Mouse (Mus musculus) hindbrain, embryonic 12.5 days (tissue): ENCODE measurements at regions not wholly inside any gene's neighbourhood (a gene's known extent, or its start where the extent isn't known, plus 50 kb on each side); places are given as distances from the start of the nearest gene placed in this dataset.

Experiments
- ATAC-seq: fragments of 200-750 bp; cut with Nextera tagmentation; 2 replicates; pipeline ENCODE4 v1.8.0; 2017; ENCODE audit warnings: moderate TSS enrichment; ENCODE audit not compliant: low FRiP score
- H3K27ac ChIP-seq: fragments of 300-500 bp; sonication (generic); 2 replicates; pipeline ENCODE4 v1.5.1; 2016; ENCODE audit warnings: mild to moderate bottlenecking
- H3K27me3 ChIP-seq: fragments of 300-500 bp; sonication (generic); 2 replicates; pipeline ENCODE4 v1.6.1; 2016; ENCODE audit warnings: mild to moderate bottlenecking
- H3K36me3 ChIP-seq: fragments of 300-500 bp; sonication (generic); 2 replicates; pipeline ENCODE4 v1.6.1; 2016; ENCODE audit warnings: mild to moderate bottlenecking
- H3K4me1 ChIP-seq: fragments of 300-500 bp; sonication (generic); 2 replicates; pipeline ENCODE4 v1.6.1; 2016
- H3K4me2 ChIP-seq: fragments of 300-500 bp; sonication (generic); replicated peaks from 2 replicates; pipeline ENCODE4 v1.6.1; 2016; ENCODE audit warnings: mild to moderate bottlenecking
- H3K4me3 ChIP-seq: fragments of 300-500 bp; sonication (generic); 2 replicates; pipeline ENCODE4 v1.5.1; 2016; ENCODE audit warnings: mild to moderate bottlenecking
- H3K9ac ChIP-seq: fragments of 300-500 bp; sonication (generic); 2 replicates; pipeline ENCODE4 v1.6.1; 2016; ENCODE audit warnings: mild to moderate bottlenecking, moderate library complexity
- H3K9me3 ChIP-seq: fragments of 300-500 bp; sonication (generic); replicated peaks from 2 replicates; pipeline ENCODE4 v1.6.1; 2016; ENCODE audit warnings: mild to moderate bottlenecking
- WGBS: fragments of 180-500 bp; shearing (Covaris S2); methylation state at CpG from one replicate; pipeline ENCODE4 v1.1.7; 2016; 5-methylcytosine and 5-hydroxymethylcytosine counted together

DNA sequence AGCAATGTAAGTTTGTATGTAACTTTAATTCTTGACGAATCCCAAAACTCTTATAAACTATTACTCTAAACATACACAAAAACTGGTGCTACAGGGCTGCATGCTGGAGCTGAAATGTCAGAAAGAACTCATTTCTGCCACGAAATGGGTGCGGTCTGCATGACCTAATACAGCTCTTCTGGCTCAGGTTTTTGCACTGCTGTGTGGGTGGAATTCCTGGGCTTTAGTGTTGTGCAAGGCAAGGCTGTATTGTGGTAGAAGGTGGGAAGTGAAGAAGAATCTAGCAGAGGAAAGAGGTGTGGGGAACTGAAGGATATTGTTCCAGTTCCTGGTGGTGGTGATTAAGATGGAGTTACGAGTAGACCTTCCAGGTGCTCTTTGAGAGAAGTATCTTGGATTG is 476.6 kb upstream of the Zeb2 start:
- Histone ChIP-seq H3K27ac (no peak overlapping the region), H3K9me3 (no peaks in the 10 kb centered on the region), H3K27me3 (no peaks in the 10 kb centered on the region), H3K4me1 (no peaks in the 10 kb centered on the region), H3K36me3 (no peaks in the 10 kb centered on the region), H3K4me3 (no peak overlapping the region), H3K9ac (no peak overlapping the region), H3K4me2 (no peak overlapping the region)
- WGBS, result 87% methylated on average over 4 of the region's 4 CpGs
- ATAC-seq, result no peak

DNA sequence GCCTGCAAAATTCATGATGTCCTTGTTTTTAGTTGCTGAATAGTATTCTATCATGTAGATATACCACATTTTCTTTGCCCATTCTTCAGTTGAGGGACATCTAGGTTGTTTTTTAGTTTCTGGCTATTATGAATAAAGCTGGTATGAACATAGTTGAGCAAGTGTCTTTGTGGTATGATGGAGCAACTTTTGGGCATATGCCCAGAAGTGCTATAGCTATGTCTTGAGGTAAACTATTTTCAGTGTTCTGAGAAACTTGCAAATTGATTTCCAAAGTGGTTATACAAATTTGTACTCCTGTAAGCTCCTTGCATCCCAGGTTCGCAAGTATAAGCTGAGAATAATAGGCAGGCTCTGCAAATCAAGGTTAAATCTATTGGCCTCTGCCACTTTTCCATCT is 473.8 kb upstream of the Zeb2 start:
- H3K4me1 ChIP-seq, result no peaks in the 10 kb centered on the region
- H3K9ac ChIP-seq, result no peak overlapping the region
- no peak overlapping the region for H3K27ac ChIP-seq
- WGBS, result 75% methylated on average over 1 of the region's 1 CpGs
- H3K4me2 ChIP-seq, result no peak overlapping the region
- H3K4me3 ChIP-seq, result no peak overlapping the region
- ATAC-seq, result no peak
- no peaks in the 10 kb centered on the region for H3K27me3 ChIP-seq
- no peaks in the 10 kb centered on the region for H3K36me3 ChIP-seq
- no peaks in the 10 kb centered on the region for H3K9me3 ChIP-seq

DNA sequence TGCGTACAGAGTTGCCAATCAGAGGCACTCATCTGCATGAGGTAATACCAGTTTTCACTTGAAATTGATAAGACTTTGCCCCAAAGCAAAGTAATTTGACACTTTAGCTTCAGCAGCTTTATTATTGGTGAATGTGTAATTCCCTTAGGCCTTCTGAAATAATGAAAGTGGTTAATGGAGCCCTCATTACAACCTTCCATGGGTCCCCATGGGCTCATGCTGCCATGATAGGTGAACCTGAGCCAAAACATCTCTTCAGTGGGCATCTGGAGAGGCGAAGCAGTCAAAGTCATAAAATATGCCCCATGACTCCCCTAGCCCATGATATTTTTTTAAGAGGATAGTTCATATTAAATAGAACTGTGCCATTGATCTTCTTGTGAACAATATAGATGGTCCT is 471.1 kb upstream of the Zeb2 start:
- Histone ChIP-seq H3K36me3 (no peaks in the 10 kb centered on the region), H3K27ac (no peak overlapping the region), H3K27me3 (no peaks in the 10 kb centered on the region), H3K9ac (no peak overlapping the region), H3K9me3 (no peaks in the 10 kb centered on the region), H3K4me3 (no peak overlapping the region), H3K4me2 (no peak overlapping the region), H3K4me1 (no peaks in the 10 kb centered on the region)
- ATAC-seq, result no peak
- WGBS, result 86% methylated on average over 2 of the region's 2 CpGs

DNA sequence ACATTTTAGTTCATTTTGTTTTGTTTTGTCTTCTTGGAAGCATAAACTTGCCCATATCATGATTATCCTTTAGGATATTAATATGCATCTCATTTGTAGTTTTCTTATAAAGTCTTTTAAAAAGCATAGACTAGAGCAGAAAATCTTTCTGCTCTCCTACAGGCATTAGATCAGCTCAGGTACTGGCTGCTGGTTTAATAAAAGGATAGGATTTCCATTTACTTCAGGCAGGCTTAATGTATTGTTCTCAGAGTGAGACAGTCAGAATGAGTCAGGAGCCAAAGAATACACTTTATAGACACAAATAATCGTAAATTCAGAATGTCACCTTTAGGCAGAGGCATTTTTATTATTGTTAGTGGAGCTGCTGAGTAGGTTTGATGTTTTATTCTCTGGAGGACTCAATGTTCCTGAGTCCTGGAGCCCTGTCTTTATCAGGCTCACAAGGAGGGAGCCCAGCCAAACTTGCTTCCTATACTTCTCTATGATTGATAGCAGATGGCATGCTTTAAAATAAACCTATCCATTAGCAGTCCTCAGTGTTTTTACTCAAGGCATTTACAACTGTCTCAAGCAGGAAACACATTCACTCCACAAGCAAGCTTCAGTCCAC is 469.5 kb upstream of the Zeb2 start:
- ATAC-seq, result no peak
- H3K36me3 ChIP-seq, result no peaks in the 10 kb centered on the region
- WGBS, result 60% methylated on average over 1 of the region's 1 CpGs
- no peak overlapping the region for H3K4me3 ChIP-seq
- H3K9ac ChIP-seq, result no peak overlapping the region
- H3K9me3 ChIP-seq, result no peaks in the 10 kb centered on the region
- no peaks in the 10 kb centered on the region for H3K27me3 ChIP-seq
- no peak overlapping the region for H3K4me2 ChIP-seq
- no peaks in the 10 kb centered on the region for H3K4me1 ChIP-seq
- no peak overlapping the region for H3K27ac ChIP-seq

DNA sequence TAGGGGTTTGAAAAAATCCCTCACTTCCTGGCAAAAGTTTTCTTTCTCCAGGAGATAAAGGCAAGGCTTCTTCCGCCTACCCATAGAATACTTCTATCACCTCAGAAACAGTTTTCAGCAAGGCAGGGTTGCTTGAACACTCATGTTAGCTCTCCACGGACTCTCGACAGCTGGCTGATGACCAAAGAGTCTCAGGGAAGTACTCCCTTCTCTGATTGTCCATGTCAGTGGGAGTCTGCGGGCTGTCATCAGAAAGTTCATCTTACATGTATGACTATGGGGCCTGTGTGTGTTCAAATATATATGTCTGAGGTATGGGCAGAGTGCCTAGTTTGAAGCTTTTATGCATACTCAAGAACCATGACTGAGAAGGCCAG is 464.3 kb upstream of the Zeb2 start:
- H3K4me1 ChIP-seq, result no peaks in the 10 kb centered on the region
- WGBS, result 80% methylated on average over 4 of the region's 4 CpGs

DNA sequence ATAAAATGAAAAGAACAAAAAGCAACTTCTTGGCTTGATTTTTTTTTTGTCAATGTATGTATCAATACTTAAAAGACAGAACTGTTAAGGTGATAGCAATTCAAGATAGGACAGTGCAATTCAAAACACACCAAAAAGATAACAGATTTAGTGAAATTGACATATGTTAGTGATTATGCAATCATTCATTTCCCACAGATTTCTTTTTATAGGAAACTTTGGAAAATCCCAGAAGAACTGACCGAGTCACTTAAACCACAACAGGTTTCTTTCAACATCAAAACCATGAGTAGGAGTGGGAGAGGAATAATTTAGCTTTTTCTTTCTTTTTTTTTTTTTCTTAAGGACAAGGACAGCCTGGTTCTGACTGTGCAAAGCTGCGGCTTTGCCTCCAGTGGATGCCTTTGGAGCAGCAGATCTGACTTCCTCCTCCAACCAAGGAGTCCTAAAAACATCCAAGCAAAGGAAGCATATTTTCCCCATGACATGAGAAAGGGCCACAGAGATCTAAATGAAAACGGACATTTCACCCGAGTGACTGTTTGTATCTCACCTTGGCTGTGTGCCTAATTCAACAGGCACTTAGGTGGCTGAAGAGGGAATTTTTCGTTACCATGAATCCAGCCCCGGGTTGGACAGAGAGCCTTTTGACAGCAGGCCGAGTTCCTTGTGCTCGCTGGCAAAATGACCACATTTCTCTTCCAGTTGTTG is 463.8 kb upstream of the Zeb2 start:
- H3K4me1 ChIP-seq, result no peaks in the 10 kb centered on the region
- no peaks in the 10 kb centered on the region for H3K36me3 ChIP-seq
- H3K27me3 ChIP-seq, result no peaks in the 10 kb centered on the region
- no peak overlapping the region for H3K27ac ChIP-seq
- H3K4me3 ChIP-seq, result no peak overlapping the region
- no peaks in the 10 kb centered on the region for H3K9me3 ChIP-seq
- H3K4me2 ChIP-seq, result no peak overlapping the region
- no peak overlapping the region for H3K9ac ChIP-seq
- 67% methylated on average over 8 of the region's 8 CpGs for WGBS
- ATAC-seq, result no peak

More for the DNA sequence above, 464.3 kb upstream of the Zeb2 start:
- no peak for ATAC-seq
- H3K4me2 ChIP-seq, result no peak overlapping the region
- H3K9ac ChIP-seq, result no peak overlapping the region
- H3K4me3 ChIP-seq, result no peak overlapping the region
- H3K9me3 ChIP-seq, result no peaks in the 10 kb centered on the region
- H3K36me3 ChIP-seq, result no peaks in the 10 kb centered on the region
- no peaks in the 10 kb centered on the region for H3K27me3 ChIP-seq
- H3K27ac ChIP-seq, result no peak overlapping the region

DNA sequence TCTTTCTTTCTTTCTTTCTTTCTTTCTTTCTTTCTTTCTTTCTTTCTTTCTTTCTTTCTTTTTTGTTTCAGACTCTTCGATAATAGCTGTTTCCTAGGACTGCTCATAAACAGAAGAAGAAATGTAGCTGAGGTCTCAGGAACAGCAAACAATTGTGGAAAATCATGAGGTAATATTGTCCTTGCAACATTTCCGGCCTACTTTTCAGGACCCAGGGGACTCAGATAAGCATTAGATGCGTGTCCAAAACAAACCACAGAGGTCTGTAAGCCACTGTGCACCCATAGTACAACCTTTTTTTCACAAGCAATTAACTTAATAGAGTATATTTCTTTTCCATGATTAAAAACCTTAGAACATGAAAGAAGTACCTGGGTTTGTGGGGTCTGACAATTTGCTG is 455.7 kb upstream of the Zeb2 start:
- no peak overlapping the region for H3K4me2 ChIP-seq
- no peak overlapping the region for H3K27ac ChIP-seq
- H3K9ac ChIP-seq, result no peak overlapping the region
- H3K4me3 ChIP-seq, result no peak overlapping the region
- H3K27me3 ChIP-seq, result no peaks in the 10 kb centered on the region
- no peaks in the 10 kb centered on the region for H3K36me3 ChIP-seq
- WGBS, result 88% methylated on average over 3 of the region's 3 CpGs
- H3K9me3 ChIP-seq, result no peaks in the 10 kb centered on the region
- no peaks in the 10 kb centered on the region for H3K4me1 ChIP-seq
- no peak for ATAC-seq

DNA sequence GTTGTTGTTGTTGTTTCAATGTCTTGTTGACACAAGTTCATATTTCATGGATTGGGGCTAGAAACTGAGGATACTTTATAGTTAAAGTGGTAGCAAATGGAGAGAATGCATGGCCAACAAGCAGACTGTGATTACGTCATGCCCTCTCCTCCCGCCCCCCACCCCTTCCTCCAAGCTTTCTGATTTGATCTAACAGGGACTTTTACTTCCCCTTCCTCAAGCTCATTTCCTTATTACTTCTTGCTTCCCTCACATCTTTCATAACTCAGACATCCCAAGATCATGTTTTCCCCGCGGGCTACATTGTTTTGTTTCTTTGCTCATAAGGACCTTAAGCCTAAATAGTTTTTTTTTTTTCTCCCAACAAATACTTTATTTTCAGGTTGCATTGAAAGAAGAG is 437.5 kb upstream of the Zeb2 start:
- Histone ChIP-seq H3K4me1 (no peaks in the 10 kb centered on the region), H3K27me3 (no peaks in the 10 kb centered on the region), H3K36me3 (no peaks in the 10 kb centered on the region), H3K27ac (no peak overlapping the region), H3K9me3 (no peaks in the 10 kb centered on the region), H3K9ac (no peak overlapping the region), H3K4me3 (no peak overlapping the region), H3K4me2 (no peak overlapping the region)
- ATAC-seq, result no peak
- WGBS, result 92% methylated on average over 4 of the region's 4 CpGs

DNA sequence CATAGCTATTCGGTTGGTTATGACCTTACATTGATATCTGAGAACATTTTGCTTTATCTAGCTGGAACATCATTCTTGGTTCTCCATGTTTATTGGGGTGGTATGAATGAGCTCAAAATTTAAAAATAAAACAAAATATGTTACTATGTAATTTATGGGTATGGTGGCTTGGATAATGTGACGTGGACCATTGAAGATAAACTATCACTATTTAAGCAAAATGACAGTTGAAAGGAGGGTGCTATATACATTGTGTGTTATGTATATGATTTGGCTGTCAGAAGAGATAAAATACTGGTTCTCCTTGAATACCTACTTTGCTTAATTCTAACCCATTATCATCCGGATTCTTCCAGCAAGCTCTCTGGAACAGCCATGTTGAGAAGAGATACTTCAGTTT is 424.2 kb upstream of the Zeb2 start:
- ATAC-seq, result no peak
- H3K4me3 ChIP-seq, result no peak overlapping the region
- no peaks in the 10 kb centered on the region for H3K4me1 ChIP-seq
- no peak overlapping the region for H3K4me2 ChIP-seq
- no peaks in the 10 kb centered on the region for H3K36me3 ChIP-seq
- no peak overlapping the region for H3K9ac ChIP-seq
- H3K9me3 ChIP-seq, result no peaks in the 10 kb centered on the region
- no peak overlapping the region for H3K27ac ChIP-seq
- 86% methylated on average over 3 of the region's 3 CpGs for WGBS
- H3K27me3 ChIP-seq, result no peaks in the 10 kb centered on the region

DNA sequence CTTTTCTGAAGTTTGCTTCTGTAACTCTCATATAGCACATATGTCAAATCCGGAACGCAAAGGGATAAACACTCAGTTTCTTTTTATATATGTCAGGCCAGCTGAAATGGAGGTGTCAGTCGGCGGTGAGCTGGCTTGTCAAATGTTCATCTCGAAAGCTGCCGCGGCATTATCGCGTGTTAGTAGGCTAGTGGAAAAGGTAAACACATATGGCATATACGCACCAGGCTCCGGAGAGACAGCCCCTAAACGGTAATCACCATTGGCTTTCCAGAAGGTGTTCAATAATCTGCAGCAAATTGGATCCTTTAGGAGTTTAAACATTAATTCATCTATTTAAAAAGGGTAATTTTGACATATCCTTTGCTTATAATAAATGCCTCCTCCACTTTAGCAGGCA is 421.8 kb upstream of the Zeb2 start:
- 87% methylated on average over 12 of the region's 12 CpGs for WGBS
- ATAC-seq, result no peak
- no peaks in the 10 kb centered on the region for H3K36me3 ChIP-seq
- H3K4me2 ChIP-seq, result no peak overlapping the region
- no peaks in the 10 kb centered on the region for H3K9me3 ChIP-seq
- no peak overlapping the region for H3K9ac ChIP-seq
- H3K27ac ChIP-seq, result no peak overlapping the region
- no peaks in the 10 kb centered on the region for H3K27me3 ChIP-seq
- no peaks in the 10 kb centered on the region for H3K4me1 ChIP-seq
- H3K4me3 ChIP-seq, result no peak overlapping the region

DNA sequence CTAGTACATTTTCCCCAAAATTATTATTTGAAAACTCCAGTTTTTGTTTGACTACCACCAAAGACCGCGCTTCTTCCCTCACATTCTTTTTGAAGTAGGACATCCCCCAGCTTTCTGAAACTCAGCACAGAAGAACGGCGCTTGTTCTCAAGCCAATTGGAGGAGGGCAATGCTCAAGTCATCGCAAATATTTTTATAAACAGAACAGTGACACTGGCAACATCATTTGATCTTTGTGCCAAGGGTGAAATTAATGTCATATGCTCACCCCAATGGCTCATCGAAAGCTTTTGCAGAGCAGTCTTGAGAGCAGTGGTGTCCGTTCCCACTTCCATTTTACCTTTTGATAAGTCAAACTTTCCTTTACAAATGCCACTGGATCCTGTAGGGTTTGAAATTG is 420.5 kb upstream of the Zeb2 start:
- Histone ChIP-seq H3K9me3 (no peaks in the 10 kb centered on the region), H3K36me3 (no peaks in the 10 kb centered on the region), H3K4me3 (no peak overlapping the region), H3K4me1 (no peaks in the 10 kb centered on the region), H3K27ac (no peak overlapping the region), H3K4me2 (no peak overlapping the region), H3K27me3 (no peaks in the 10 kb centered on the region), H3K9ac (no peak overlapping the region)
- ATAC-seq, result no peak
- 92% methylated on average over 7 of the region's 7 CpGs for WGBS

DNA sequence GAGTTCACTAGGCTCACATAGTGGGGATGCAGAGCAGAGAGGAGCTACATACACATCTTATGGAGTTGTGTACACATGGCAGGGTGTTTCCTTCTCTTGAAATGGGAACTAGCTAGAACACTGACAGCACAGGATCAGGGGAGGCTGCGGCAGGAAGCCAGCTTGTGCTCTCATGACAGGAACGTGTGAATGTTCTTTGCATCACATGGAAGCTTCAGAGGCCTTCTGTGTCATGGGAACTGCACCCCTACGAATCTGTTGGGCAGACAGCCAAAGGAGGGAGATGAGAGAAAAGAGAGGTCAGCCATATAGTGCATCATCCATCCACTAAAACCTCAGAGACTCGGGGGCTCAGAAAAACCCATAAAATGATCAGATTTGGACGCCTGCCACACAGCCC is 417.6 kb upstream of the Zeb2 start:
- H3K9me3 ChIP-seq, result no peaks in the 10 kb centered on the region
- no peaks in the 10 kb centered on the region for H3K27me3 ChIP-seq
- no peak overlapping the region for H3K9ac ChIP-seq
- no peaks in the 10 kb centered on the region for H3K36me3 ChIP-seq
- WGBS, result 81% methylated on average over 5 of the region's 5 CpGs
- no peak overlapping the region for H3K4me3 ChIP-seq
- no peak overlapping the region for H3K27ac ChIP-seq
- no peaks in the 10 kb centered on the region for H3K4me1 ChIP-seq
- H3K4me2 ChIP-seq, result no peak overlapping the region
- no peak for ATAC-seq

DNA sequence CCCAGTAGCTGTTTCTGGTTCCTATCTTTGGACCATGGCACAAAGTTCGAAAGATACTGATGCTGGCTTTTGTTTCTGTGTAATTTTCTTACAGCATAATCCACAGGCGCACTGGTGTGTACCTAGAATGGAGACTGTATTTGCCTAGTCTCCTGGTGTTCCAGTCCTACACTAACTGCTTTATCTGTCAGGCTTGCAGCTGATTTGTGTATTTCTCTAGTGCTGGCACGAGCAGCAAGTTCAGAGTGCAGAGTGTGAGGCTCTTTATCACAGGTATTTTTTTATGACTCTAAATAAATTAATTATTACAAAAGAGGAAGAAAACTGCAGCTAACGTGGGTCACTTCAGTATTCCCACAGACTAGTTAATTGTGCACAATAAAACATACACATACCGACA is 405.1 kb upstream of the Zeb2 start:
- H3K27me3 ChIP-seq, result no peaks in the 10 kb centered on the region
- H3K9me3 ChIP-seq, result no peaks in the 10 kb centered on the region
- H3K4me2 ChIP-seq, result no peak overlapping the region
- no peak overlapping the region for H3K27ac ChIP-seq
- peaks cover 6% of the 10 kb centered on the region for H3K4me1 ChIP-seq
- no peaks in the 10 kb centered on the region for H3K36me3 ChIP-seq
- H3K9ac ChIP-seq, result no peak overlapping the region
- H3K4me3 ChIP-seq, result no peak overlapping the region
- 88% methylated on average over 5 of the region's 5 CpGs for WGBS
- no peak for ATAC-seq
